Mouse (Mus musculus) c-Kit-positive CD71-negative TER-119-negative erythroid progenitor cells, embryonic 14.5 days (primary cell): ENCODE data around the gene Hist1h1a.
"Not testable (repeated sequence)": the region's sequence is repeated elsewhere in the genome, so short reads cannot be mapped to it uniquely, and the experiment has no call there.

Experiments used
- DNase-seq: peaks from one replicate; pipeline ENCODE4 v3.0.0-alpha.2; 2013; ENCODE audit warnings: low read depth

Gene Hist1h1a

GRCm38 (mm10) chr13:23760240-23760971 lies 3.1 kb upstream of the Hist1h1a start:
- no peak for DNase-seq

GRCm38 (mm10) chr13:23760972-23761864 lies 2.2 kb upstream of the Hist1h1a start, which contains the start of gene Hist1h4a:
Gene Hist1h4a (minus strand): TSS chr13:23761230.
- DNase-seq = peak; percentile 99

DNA sequence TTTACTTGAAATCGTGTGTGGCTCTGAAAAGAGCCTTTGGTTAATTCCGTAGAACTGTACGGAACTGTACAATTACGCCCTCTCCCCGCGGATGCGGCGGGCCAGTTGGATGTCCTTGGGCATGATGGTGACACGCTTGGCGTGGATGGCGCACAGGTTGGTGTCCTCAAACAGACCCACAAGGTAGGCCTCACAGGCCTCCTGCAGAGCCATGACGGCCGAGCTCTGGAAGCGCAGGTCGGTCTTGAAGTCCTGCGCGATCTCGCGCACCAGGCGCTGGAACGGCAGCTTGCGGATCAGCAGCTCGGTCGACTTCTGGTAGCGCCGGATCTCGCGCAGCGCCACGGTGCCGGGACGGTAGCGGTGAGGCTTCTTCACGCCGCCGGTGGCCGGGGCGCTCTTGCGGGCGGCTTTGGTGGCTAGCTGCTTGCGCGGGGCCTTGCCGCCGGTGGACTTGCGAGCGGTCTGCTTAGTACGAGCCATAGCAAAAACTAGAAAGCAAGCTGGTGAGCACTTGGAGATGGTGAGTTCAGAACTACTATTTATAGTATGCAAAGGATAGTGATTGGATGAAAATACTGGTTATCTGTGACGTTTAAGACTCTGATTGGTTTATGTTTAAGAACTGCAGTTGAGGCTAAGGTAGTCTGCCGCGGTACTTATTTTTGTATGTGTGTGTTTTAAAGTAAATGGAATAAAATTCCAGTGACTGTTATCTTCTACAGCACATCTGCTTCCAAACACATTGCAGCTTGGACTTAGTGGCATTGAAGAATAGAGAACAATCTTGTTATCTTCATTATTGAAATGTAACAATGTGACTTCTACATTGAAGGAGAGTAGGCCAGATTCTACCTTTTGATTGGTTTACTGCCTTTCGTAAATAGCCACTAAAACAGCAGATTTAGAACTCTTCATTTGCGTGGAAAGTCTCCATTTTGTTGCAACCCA lies 1.3 kb upstream of the Hist1h1a start, which contains the start of gene Hist1h3a:
Gene Hist1h3a (minus strand): TSS at position 516 of the 951 bp plus-strand sequence.
- not testable (repeated sequence) for DNase-seq

DNA sequence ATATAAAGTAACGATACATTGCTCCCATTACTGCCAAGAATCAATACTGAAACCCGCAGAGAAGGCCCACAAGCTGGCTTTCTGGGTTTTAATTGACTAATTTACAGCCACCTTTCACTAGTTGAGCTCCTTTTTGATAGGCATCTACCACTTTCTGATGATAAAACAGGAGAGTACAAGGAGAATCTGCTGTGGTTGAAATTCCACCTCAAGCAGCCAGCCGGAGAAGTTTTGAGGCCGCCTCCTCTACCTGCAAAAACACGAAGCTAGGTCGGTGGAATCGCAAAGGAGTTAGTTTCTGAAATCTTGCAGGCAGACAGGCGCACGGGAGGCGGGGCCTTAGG lies 252 bp upstream of the Hist1h1a start:
- no peak for DNase-seq

GRCm38 (mm10) chr13:23764324-23765171 lies 1.1 kb downstream of the Hist1h1a start:
- DNase-seq = no peak

DNA sequence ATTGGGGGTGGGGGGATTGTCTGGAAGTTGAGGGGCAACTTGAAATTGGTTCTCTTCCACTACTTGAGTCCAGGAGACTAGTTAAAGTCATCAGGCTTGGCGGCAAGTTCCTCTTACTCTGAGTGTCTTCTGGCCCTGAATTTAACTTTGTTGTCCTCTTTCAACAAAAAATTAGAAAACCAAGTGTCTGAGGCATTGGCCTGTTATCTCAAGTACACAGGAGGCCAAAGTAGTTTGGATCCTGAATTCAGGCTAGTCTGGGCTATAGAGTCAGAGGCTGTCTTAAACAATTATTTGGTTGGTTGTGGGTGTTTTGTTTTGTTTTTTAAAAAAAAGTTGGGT lies 1.7 kb downstream of the Hist1h1a start:
- no peak for DNase-seq

DNA sequence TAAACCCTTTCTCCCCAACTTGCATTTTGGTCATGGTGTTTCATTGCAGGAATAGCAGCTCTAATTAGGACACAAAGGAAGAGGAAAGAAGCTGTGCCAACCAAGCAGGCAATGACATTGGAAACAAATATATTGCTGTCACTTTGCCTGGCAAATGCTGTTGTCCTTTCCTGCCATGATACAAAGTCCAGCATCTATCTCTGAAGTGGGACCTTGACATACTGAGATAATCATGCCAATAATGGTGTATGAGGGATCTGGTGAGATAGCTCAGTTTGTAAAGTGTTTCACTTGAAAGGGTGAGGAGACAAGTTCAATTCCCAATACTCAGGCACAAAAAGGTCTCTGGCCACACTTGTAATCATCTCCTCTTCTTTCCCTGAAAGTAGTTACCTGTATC lies 3.3 kb downstream of the Hist1h1a start:
- no peak for DNase-seq

DNA sequence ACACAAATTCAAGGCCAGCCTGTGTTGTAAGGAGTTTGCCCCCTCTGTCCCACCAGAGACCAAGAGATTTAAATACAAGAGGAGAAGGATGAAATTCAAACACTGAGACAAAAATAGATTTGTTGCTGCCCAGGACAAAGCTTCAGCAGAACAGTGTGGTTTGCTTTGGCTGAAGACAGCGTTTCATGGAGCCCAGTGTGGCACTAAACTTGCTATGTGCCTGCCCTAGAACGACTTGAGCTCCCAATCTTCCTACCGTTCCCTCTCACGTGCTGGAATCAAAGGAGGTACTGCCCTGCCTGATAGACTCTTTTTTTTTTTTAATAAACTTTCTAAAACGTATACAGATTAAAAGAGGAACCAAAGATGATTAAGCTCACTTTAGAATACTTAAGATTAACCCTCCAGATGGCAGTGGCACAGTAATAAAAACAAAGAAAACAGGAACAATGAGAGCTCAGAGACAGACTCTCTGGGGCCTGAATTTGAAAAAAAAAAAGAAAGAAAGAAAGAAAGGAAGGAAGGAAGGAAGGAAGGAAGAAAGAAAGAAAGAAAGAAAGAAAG lies 5.5 kb downstream of the Hist1h1a start:
- DNase-seq = no peak

- DNase-seq = not testable (repeated sequence)
Observed at GRCm38 (mm10) chr13:23769613-23770012, 6.1 kb downstream of the Hist1h1a start, which contains the start of gene Trim38. Gene Trim38 (plus strand): TSS chr13:23769913.

- DNase-seq = no peak
Observed at GRCm38 (mm10) chr13:23772561-23773313, 9.3 kb downstream of the Hist1h1a start.

GRCm38 (mm10) chr13:23778339-23778738 lies 14.9 kb downstream of the Hist1h1a start:
- DNase-seq = no peak

DNA sequence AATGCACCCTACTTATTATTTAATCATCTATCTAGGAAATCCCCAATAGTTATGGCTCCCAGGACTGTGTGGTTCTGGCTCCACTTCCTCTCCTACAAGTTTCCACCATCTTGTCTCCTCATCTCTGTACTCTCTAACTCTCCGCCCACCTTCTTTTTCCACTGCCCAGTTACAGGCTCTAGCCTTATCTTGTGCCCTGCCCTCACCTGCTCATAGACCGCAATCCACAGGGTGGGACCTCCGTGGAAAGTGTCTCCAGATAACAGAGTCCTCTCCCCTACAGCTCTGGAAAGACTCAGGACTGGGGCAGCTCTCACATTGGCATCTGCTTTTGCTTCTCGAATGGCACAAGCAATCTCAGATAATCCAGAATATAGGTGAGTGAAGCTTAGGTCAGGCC lies 15.6 kb downstream of the Hist1h1a start:
- DNase-seq = no peak

- peak; percentile 62 for DNase-seq
Observed at GRCm38 (mm10) chr13:23792520-23792919, 29.1 kb downstream of the Hist1h1a start.

GRCm38 (mm10) chr13:23799405-23799804 lies 35.9 kb downstream of the Hist1h1a start:
- peak; percentile 40 for DNase-seq

- DNase-seq = no peak
Observed at GRCm38 (mm10) chr13:23804532-23804931, 41.1 kb downstream of the Hist1h1a start.

DNA sequence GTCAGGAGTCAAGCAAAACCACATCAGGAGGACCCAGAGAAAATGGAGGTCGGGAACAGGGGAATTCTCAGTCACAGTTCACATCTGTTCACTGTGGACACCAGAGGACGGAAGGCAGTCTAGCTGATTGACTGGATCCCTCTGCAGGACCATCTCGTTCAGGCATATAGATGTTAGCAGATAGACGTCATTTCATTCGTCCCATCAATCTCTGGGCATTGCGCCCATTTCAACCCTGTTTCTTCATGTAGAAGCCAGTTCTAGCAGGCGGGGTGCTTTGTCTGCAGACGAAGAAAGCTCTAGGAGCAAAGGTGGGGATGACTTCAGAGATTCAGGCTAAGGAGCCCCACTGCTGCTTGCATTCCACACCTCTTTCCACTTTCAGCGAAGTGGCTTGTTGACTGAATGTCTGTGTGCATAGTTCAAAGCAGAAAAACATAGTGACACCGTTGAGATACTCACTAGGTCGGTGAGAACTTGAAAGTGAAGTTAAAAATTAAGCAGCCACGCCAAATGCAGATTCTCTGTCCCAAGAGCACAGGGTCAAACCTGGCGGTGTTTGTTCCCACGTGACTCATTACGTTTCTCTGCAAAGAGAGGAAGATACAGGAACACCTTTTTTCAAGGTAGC lies 43.1 kb downstream of the Hist1h1a start, which contains the start of gene Slc17a2:
Gene Slc17a2 (plus strand): TSS at position 572 of the 631 bp plus-strand sequence.
- no peak for DNase-seq
